Mouse (Mus musculus): ENCODE results near the gene Surf4. TPM values are rescaled to one million over a fixed set of nuclear protein-coding genes. Genes with fewer than 3 reads are reported as not detected.
"Not testable (repeated sequence)": the region's sequence is repeated elsewhere in the genome, so short reads cannot be mapped to it uniquely, and the experiment has no call there.

Surf4 gene
- polyA plus RNA-seq, 1 experiment from 2014 or later = 144 TPM

GRCm38 (mm10) chr2:26901834-26902400, 31.8 kb downstream of the Surf4 start:
- H3K9ac ChIP-seq (ENCODE audit: low read length) = peak overlapping the region; percentile 74
- peaks cover 7% of the 10 kb centered on the region for H3K36me3 ChIP-seq (ENCODE audit: control insufficient read depth, insufficient read depth, low read length)
- H3K4me1 ChIP-seq (replicated peaks; ENCODE audit: control insufficient read depth, insufficient read depth, low read length) = peaks cover 7% of the 10 kb centered on the region
- DNase-seq (ENCODE audit: low spot score) = peak; percentile 48
- peak overlapping the region; percentile 82; the same call in 1 of the 2 replicates for H3K27ac ChIP-seq (ENCODE audit: low read depth, low read length)
- H3K27me3 ChIP-seq (ENCODE audit: control insufficient read depth, insufficient read depth, low read length) = no peaks in the 10 kb centered on the region
- ATAC-seq (replicated peaks; ENCODE audit: low FRiP score) = no peak
- WGBS = 19% methylated on average over 7 of the region's 7 CpGs
- H3K4me2 ChIP-seq (ENCODE audit: low read depth, low read length, severe bottlenecking) = peak overlapping the region; percentile 78
- H3K4me3 ChIP-seq (ENCODE audit: low read depth, low read length) = peak overlapping the region; percentile 80
- no peaks in the 10 kb centered on the region for H3K9me3 ChIP-seq (ENCODE audit: control insufficient read depth, low read length)

GRCm38 (mm10) chr2:26900731-26901130, 33.0 kb downstream of the Surf4 start:
- ATAC-seq (replicated peaks; ENCODE audit: low FRiP score) (no peak), DNase-seq (ENCODE audit: low spot score) (peak; percentile 31)
- Histone ChIP-seq H3K27me3 (ENCODE audit: control insufficient read depth, insufficient read depth, low read length) (no peaks in the 10 kb centered on the region), H3K4me1 (replicated peaks; ENCODE audit: control insufficient read depth, insufficient read depth, low read length) (peaks cover 7% of the 10 kb centered on the region), H3K36me3 (ENCODE audit: control insufficient read depth, insufficient read depth, low read length) (peaks cover 11% of the 10 kb centered on the region), H3K9ac (ENCODE audit: low read length) (no peak overlapping the region), H3K4me3 (ENCODE audit: low read depth, low read length) (no peak overlapping the region), H3K4me2 (ENCODE audit: low read depth, low read length, severe bottlenecking) (no peak overlapping the region), H3K27ac (ENCODE audit: low read depth, low read length) (no peak overlapping the region), H3K9me3 (ENCODE audit: control insufficient read depth, low read length) (no peaks in the 10 kb centered on the region)
- 74% methylated on average over 1 of the region's 1 CpGs for WGBS

DNA sequence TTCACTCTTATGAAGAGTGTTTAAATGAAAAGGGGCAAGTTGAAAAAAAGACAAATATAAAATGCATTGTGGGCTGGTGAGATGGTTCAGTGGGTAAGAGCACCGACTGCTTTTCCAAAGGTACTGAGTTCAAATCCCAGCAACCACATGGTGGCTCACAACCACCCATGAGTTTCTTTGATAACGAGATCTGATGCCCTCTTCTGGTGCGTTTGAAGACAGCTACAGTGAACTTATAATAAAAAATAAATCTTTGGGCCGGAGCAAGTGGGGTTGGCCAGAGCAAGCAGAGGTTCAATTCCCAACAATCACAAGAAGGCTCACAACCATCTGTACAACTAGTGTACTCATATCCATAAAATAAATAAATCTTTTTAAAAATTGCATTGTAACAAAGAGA, 37.8 kb downstream of the Surf4 start:
- no peak overlapping the region for H3K9ac ChIP-seq (ENCODE audit: low read length)
- no peaks in the 10 kb centered on the region for H3K4me1 ChIP-seq (replicated peaks; ENCODE audit: control insufficient read depth, insufficient read depth, low read length)

DNA sequence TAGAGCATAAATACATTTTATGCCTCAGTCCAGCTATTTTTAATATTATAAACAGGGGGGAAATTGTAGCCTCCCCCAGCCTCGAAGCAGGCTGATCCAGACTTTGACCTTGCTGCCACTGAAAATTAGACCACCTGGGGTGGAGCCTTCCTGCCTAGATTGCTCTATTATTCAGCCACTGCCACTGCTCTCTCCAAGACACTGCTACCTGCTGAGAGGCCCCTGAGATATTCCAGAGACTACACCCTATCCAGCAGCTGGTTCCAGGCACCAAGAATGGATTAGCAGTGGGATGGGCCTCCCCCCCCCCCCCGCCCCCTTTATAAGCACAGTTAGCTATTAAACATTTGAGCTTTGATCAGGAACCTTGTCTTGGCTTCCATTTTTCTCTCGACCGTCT, 47.6 kb downstream of the Surf4 start:
- not testable (repeated sequence) for DNase-seq (ENCODE audit: low spot score); H3K27ac ChIP-seq (ENCODE audit: low read depth, low read length); ATAC-seq (replicated peaks; ENCODE audit: low FRiP score); H3K4me1 ChIP-seq (replicated peaks; ENCODE audit: control insufficient read depth, insufficient read depth, low read length); H3K27me3 ChIP-seq (ENCODE audit: control insufficient read depth, insufficient read depth, low read length); H3K9me3 ChIP-seq (ENCODE audit: control insufficient read depth, low read length); H3K4me3 ChIP-seq (ENCODE audit: low read depth, low read length); H3K36me3 ChIP-seq (ENCODE audit: control insufficient read depth, insufficient read depth, low read length); H3K9ac ChIP-seq (ENCODE audit: low read length); H3K4me2 ChIP-seq (ENCODE audit: low read depth, low read length, severe bottlenecking)
- 39% methylated on average over 4 of the region's 4 CpGs for WGBS

More for the DNA sequence above, 37.8 kb downstream of the Surf4 start:
- H3K4me3 ChIP-seq (ENCODE audit: low read depth, low read length) = no peak overlapping the region
- H3K4me2 ChIP-seq (ENCODE audit: low read depth, low read length, severe bottlenecking) = no peak overlapping the region
- peaks cover 19% of the 10 kb centered on the region for H3K36me3 ChIP-seq (ENCODE audit: control insufficient read depth, insufficient read depth, low read length)
- H3K27me3 ChIP-seq (ENCODE audit: control insufficient read depth, insufficient read depth, low read length) = no peaks in the 10 kb centered on the region
- 90% methylated on average over 4 of the region's 4 CpGs for WGBS
- DNase-seq (ENCODE audit: low spot score) (no peak), ATAC-seq (replicated peaks; ENCODE audit: low FRiP score) (no peak)
- H3K9me3 ChIP-seq (ENCODE audit: control insufficient read depth, low read length) = no peaks in the 10 kb centered on the region
- no peak overlapping the region for H3K27ac ChIP-seq (ENCODE audit: low read depth, low read length)

DNA sequence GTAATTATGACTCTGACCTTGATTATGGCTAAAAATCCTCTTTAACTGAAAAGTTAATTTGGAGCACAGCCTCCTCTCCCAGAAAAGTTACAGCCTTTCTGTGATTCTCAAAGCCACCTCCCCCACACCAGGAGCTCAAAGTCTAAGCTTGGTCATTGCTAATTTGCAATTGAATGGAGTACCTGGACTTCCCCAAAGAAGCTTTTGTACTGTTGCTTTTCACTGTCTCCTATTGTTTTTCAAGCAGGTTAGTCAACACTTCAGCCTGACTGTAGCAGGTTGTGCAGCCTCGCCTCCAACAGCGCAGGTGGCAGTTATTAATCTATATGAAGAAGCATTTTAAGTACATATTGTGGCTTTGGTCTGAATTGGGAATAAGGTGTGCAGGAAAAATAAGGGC, 48.2 kb downstream of the Surf4 start:
- not testable (repeated sequence) for H3K4me3 ChIP-seq (ENCODE audit: low read depth, low read length); ATAC-seq (replicated peaks; ENCODE audit: low FRiP score); H3K27me3 ChIP-seq (ENCODE audit: control insufficient read depth, insufficient read depth, low read length); H3K4me2 ChIP-seq (ENCODE audit: low read depth, low read length, severe bottlenecking); H3K9ac ChIP-seq (ENCODE audit: low read length); H3K9me3 ChIP-seq (ENCODE audit: control insufficient read depth, low read length); H3K36me3 ChIP-seq (ENCODE audit: control insufficient read depth, insufficient read depth, low read length); H3K27ac ChIP-seq (ENCODE audit: low read depth, low read length); H3K4me1 ChIP-seq (replicated peaks; ENCODE audit: control insufficient read depth, insufficient read depth, low read length); DNase-seq (ENCODE audit: low spot score)
- WGBS = 75% methylated on average over 2 of the region's 2 CpGs

GRCm38 (mm10) chr2:26878571-26878970, 55.2 kb downstream of the Surf4 start:
- no peaks in the 10 kb centered on the region; the same call in 1 of the 2 replicates for H3K9me3 ChIP-seq (ENCODE audit: control insufficient read depth, low read length)
- ATAC-seq (replicated peaks; ENCODE audit: low FRiP score) = no peak

GRCm38 (mm10) chr2:26870666-26871065, 63.1 kb downstream of the Surf4 start:
- Histone ChIP-seq H3K27me3 (ENCODE audit: control insufficient read depth, insufficient read depth, low read length) (no peaks in the 10 kb centered on the region), H3K9ac (ENCODE audit: low read length) (no peak overlapping the region), H3K4me3 (ENCODE audit: low read depth, low read length) (no peak overlapping the region), H3K36me3 (ENCODE audit: control insufficient read depth, insufficient read depth, low read length) (no peaks in the 10 kb centered on the region), H3K27ac (ENCODE audit: low read depth, low read length) (no peak overlapping the region), H3K4me1 (replicated peaks; ENCODE audit: control insufficient read depth, insufficient read depth, low read length) (no peaks in the 10 kb centered on the region), H3K4me2 (ENCODE audit: low read depth, low read length, severe bottlenecking) (no peak overlapping the region), H3K9me3 (ENCODE audit: control insufficient read depth, low read length) (no peaks in the 10 kb centered on the region)
- no peak for ATAC-seq (replicated peaks; ENCODE audit: low FRiP score)
- no peak for DNase-seq (ENCODE audit: low spot score)
- WGBS = 68% methylated on average over 6 of the region's 6 CpGs

More at GRCm38 (mm10) chr2:26878571-26878970, 55.2 kb downstream of the Surf4 start:
- no peak overlapping the region for H3K4me3 ChIP-seq (ENCODE audit: low read depth, low read length)
- DNase-seq (ENCODE audit: low spot score) = no peak
- H3K27ac ChIP-seq (ENCODE audit: low read depth, low read length) = no peak overlapping the region
- H3K4me1 ChIP-seq (replicated peaks; ENCODE audit: control insufficient read depth, insufficient read depth, low read length) = no peaks in the 10 kb centered on the region
- no peak overlapping the region for H3K9ac ChIP-seq (ENCODE audit: low read length)
- H3K4me2 ChIP-seq (ENCODE audit: low read depth, low read length, severe bottlenecking) = no peak overlapping the region
- no peaks in the 10 kb centered on the region for H3K36me3 ChIP-seq (ENCODE audit: control insufficient read depth, insufficient read depth, low read length)
- H3K27me3 ChIP-seq (ENCODE audit: control insufficient read depth, insufficient read depth, low read length) = no peaks in the 10 kb centered on the region

Other genes with a start within 250 kb of the Surf4 start
- not detected in 2 replicates for gene Abo, start 68.9 kb downstream of the Surf4 start, polyA plus RNA-seq (2014; fragmentation: Nextera tagmentation; extraction: Ambion mirVana)
- 15.6 and 15.7 TPM in 2 replicates for gene Surf6, start 31.0 kb downstream of the Surf4 start, polyA plus RNA-seq (2014; fragmentation: Nextera tagmentation; extraction: Ambion mirVana)
- gene Med22, start 23.3 kb downstream of the Surf4 start, polyA plus RNA-seq (2014; fragmentation: Nextera tagmentation; extraction: Ambion mirVana) = 112 and 120 TPM in 2 replicates
- gene Rpl7a, start 23.2 kb downstream of the Surf4 start, polyA plus RNA-seq (2014; fragmentation: Nextera tagmentation; extraction: Ambion mirVana) = 647 and 668 TPM in 2 replicates
- gene Surf2, start 17.6 kb downstream of the Surf4 start, polyA plus RNA-seq (2014; fragmentation: Nextera tagmentation; extraction: Ambion mirVana) = 43.6 and 44.5 TPM in 2 replicates
- 44.1 and 44.6 TPM in 2 replicates for gene Surf1, start 17.4 kb downstream of the Surf4 start, polyA plus RNA-seq (2014; fragmentation: Nextera tagmentation; extraction: Ambion mirVana)
- 0.11 TPM in 1 of 2 replicates, not detected in the other for gene Stkld1, start 119 bp upstream of the Surf4 start, polyA plus RNA-seq (2014; fragmentation: Nextera tagmentation; extraction: Ambion mirVana)
- gene Rexo4, start 30.5 kb upstream of the Surf4 start, polyA plus RNA-seq (2014; fragmentation: Nextera tagmentation; extraction: Ambion mirVana) = 53.9 and 57.1 TPM in 2 replicates
- 0.08 TPM in 1 of 2 replicates, not detected in the other for gene Adamts13, start 39.5 kb upstream of the Surf4 start, polyA plus RNA-seq (2014; fragmentation: Nextera tagmentation; extraction: Ambion mirVana)
- gene Cacfd1, start 76.0 kb upstream of the Surf4 start, polyA plus RNA-seq (2014; fragmentation: Nextera tagmentation; extraction: Ambion mirVana) = 103 and 109 TPM in 2 replicates
- gene Slc2a6, start 94.1 kb upstream of the Surf4 start, polyA plus RNA-seq (2014; fragmentation: Nextera tagmentation; extraction: Ambion mirVana) = 1.3 and 2.2 TPM in 2 replicates
- gene Mymk, start 138.3 kb upstream of the Surf4 start, polyA plus RNA-seq (2014; fragmentation: Nextera tagmentation; extraction: Ambion mirVana) = not detected in 2 replicates
- 4.0 and 4.4 TPM in 2 replicates for gene Adamtsl2, start 145.5 kb upstream of the Surf4 start, polyA plus RNA-seq (2014; fragmentation: Nextera tagmentation; extraction: Ambion mirVana)
- gene Fam163b, start 208.6 kb upstream of the Surf4 start, polyA plus RNA-seq (2014; fragmentation: Nextera tagmentation; extraction: Ambion mirVana) = 0.09 TPM in 1 of 2 replicates, not detected in the other
- gene Dbh, start 231.3 kb upstream of the Surf4 start, polyA plus RNA-seq (2014; fragmentation: Nextera tagmentation; extraction: Ambion mirVana) = not detected in 2 replicates

All from forebrain, embryonic 11.5 days (tissue).